ENCODE assay signal across 8 mouse cellular contexts in the genomic region with DNA sequence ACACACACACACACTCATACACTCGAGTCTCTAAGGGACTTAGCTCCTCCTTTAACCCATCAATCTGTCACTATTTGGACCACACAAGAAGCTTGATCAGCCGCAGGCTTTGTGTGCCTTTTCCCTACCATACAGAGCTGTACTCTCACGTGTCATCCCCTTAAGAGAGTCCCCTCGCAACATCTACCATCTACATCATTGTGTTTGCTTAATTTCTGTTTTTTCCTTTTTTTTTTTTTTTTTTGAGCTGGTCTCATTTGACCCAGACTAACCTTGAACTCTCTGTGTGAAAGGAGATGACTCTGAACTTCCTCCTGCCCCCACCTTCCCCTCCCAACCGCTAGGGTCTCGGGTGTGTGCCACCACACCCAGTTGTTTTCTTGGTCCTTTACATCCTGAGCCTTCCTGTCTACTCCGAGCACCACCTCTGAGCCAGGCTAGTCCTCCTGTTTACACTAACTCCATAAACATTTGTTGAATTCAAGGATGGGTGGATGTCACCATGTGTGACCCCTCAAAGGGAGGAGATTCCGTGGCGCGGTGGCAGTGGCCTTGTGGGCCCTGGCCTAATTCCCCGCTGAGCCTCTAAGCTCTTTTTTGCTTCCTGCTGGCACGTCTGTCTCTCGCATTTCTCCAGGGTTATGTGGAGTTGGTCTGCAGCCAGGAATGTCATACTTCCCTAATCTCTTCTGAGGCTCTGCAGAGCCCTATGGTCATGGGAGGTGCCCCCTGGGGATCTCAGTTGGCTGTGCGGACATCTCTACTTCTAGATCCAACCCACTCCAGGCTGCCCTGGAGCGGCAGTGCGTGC. TPM values are rescaled to one million over a fixed set of nuclear protein-coding genes. Genes with fewer than 3 reads are reported as not detected.
A peak's percentile ranks its signal among the peaks of the same experiment; 100 is the strongest.
DNase-seq lines count a peak whose midpoint lies in the region; ATAC-seq and TF ChIP-seq lines count a peak whose summit lies in the region.

No protein-coding gene starts in this region.

- no peaks in the 10 kb centered on the region for H3K27me3 ChIP-seq in hindbrain, postnatal 0 days (ENCODE audit: insufficient read depth, low read length)
- H3K27me3 ChIP-seq in hindbrain, embryonic 11.5 days (ENCODE audit: control insufficient read depth, insufficient read depth, low read length) = no peaks in the 10 kb centered on the region
- H3K27me3 ChIP-seq in heart, embryonic 13.5 days (replicated peaks) = no peaks in the 10 kb centered on the region
- H3K27me3 ChIP-seq in limb, embryonic 15.5 days = no peaks in the 10 kb centered on the region
- no peaks in the 10 kb centered on the region for H3K27me3 ChIP-seq in small intestine, adult 2 months (ENCODE audit: control insufficient read depth, insufficient read depth, low read length)

- H3K36me3 ChIP-seq in hindbrain, postnatal 0 days (ENCODE audit: insufficient read depth, low read length) = no peaks in the 10 kb centered on the region
- no peaks in the 10 kb centered on the region for H3K36me3 ChIP-seq in hindbrain, embryonic 11.5 days (ENCODE audit: control insufficient read depth, insufficient read depth, low read length)
- no peaks in the 10 kb centered on the region; the same call in 1 of the 2 replicates for H3K36me3 ChIP-seq in heart, embryonic 13.5 days
- no peaks in the 10 kb centered on the region for H3K36me3 ChIP-seq in limb, embryonic 15.5 days
- H3K36me3 ChIP-seq in small intestine, adult 2 months (ENCODE audit: control insufficient read depth, insufficient read depth, low read length) = no peaks in the 10 kb centered on the region

- 55% methylated on average over 16 of the region's 16 CpGs for WGBS in hindbrain, postnatal 0 days
- WGBS in hindbrain, embryonic 11.5 days = 63% methylated on average over 16 of the region's 16 CpGs
- WGBS in heart, embryonic 13.5 days = 21% methylated on average over 16 of the region's 16 CpGs
- 51% methylated on average over 16 of the region's 16 CpGs for WGBS in limb, embryonic 15.5 days
- WGBS in small intestine, adult 2 months = 38% methylated on average over 16 of the region's 16 CpGs

- H3K4me3 ChIP-seq in hindbrain, postnatal 0 days (ENCODE audit: low read length) = no peak overlapping the region
- no peak overlapping the region for H3K4me3 ChIP-seq in hindbrain, embryonic 11.5 days (ENCODE audit: low read depth, low read length)
- H3K4me3 ChIP-seq in heart, embryonic 13.5 days = no peak overlapping the region
- H3K4me3 ChIP-seq in limb, embryonic 15.5 days = no peak overlapping the region
- no peak overlapping the region for H3K4me3 ChIP-seq in small intestine, adult 2 months (ENCODE audit: low read depth, low read length)

- no peak for TF ChIP-seq CTCF in hindbrain, postnatal 0 days (IDR thresholded peaks at IDR 0.05; ENCODE audit: low read depth)
- no peak for TF ChIP-seq CTCF in small intestine, adult 2 months (IDR thresholded peaks at IDR 0.05; ENCODE audit: extremely low read depth, insufficient read length, insufficient replicate concordance, low read depth, low read length)

- TF ChIP-seq POLR2A in small intestine, adult 2 months (IDR thresholded peaks at IDR 0.05; ENCODE audit: low read depth, low read length) = no peak

- no peak; the same call in 1 of the 2 replicates for ATAC-seq in hindbrain, postnatal 0 days
- ATAC-seq in hindbrain, embryonic 11.5 days (ENCODE audit: low FRiP score) = no peak
- ATAC-seq in heart, embryonic 13.5 days (ENCODE audit: extremely low read depth, insufficient number of reproducible peaks, low FRiP score, low TSS enrichment) = peak; percentile 78
- ATAC-seq in limb, embryonic 15.5 days (ENCODE audit: insufficient number of reproducible peaks, low FRiP score, low TSS enrichment, low read depth) = no peak; the same call in 1 of the 2 replicates
- ATAC-seq in inflammation-experienced regulatory T-cells, adult 6 months = no peak

- H3K4me2 ChIP-seq in hindbrain, postnatal 0 days (ENCODE audit: low read depth, low read length) = no peak overlapping the region
- no peak overlapping the region for H3K4me2 ChIP-seq in hindbrain, embryonic 11.5 days (replicated peaks; ENCODE audit: low read depth, low read length)
- peak overlapping the region; percentile 22 for H3K4me2 ChIP-seq in heart, embryonic 13.5 days
- no peak overlapping the region for H3K4me2 ChIP-seq in limb, embryonic 15.5 days

- H3K9ac ChIP-seq in hindbrain, postnatal 0 days (replicated peaks; ENCODE audit: low read length) = no peak overlapping the region
- no peak overlapping the region for H3K9ac ChIP-seq in hindbrain, embryonic 11.5 days (ENCODE audit: low read depth, low read length)
- peak overlapping the region; percentile 55 for H3K9ac ChIP-seq in heart, embryonic 13.5 days
- no peak overlapping the region for H3K9ac ChIP-seq in limb, embryonic 15.5 days

- H3K4me1 ChIP-seq in hindbrain, postnatal 0 days (ENCODE audit: insufficient read depth, low read length) = no peaks in the 10 kb centered on the region
- no peaks in the 10 kb centered on the region for H3K4me1 ChIP-seq in hindbrain, embryonic 11.5 days (replicated peaks; ENCODE audit: control insufficient read depth, insufficient read depth, low read length)
- H3K4me1 ChIP-seq in heart, embryonic 13.5 days = peaks cover 31% of the 10 kb centered on the region
- peaks cover 7% of the 10 kb centered on the region for H3K4me1 ChIP-seq in limb, embryonic 15.5 days
- H3K4me1 ChIP-seq in small intestine, adult 2 months (ENCODE audit: control insufficient read depth, insufficient read depth, insufficient read length, low read length) = peaks cover 3% of the 10 kb centered on the region

- 0 out of 2 replicates have a peak overlapping the region, but pooled peaks have one; percentile 2 for H3K27ac ChIP-seq in hindbrain, postnatal 0 days
- H3K27ac ChIP-seq in hindbrain, embryonic 11.5 days (ENCODE audit: low read depth, low read length) = no peak overlapping the region
- peak overlapping the region; percentile 94 for H3K27ac ChIP-seq in heart, embryonic 13.5 days (replicated peaks)
- H3K27ac ChIP-seq in limb, embryonic 15.5 days = peak overlapping the region; percentile 48; the same call in 1 of the 2 replicates
- H3K27ac ChIP-seq in small intestine, adult 2 months (ENCODE audit: insufficient read depth, low read depth, low read length) = peak overlapping the region; percentile 60

- no peak for DNase-seq in hindbrain, postnatal 0 days (ENCODE audit: low spot score)
- no peak for DNase-seq in hindbrain, embryonic 11.5 days (ENCODE audit: low spot score)
- DNase-seq in ZHBTc4 (ENCODE audit: low read depth, low spot score) = peak; percentile 87
- no peak for DNase-seq in embryo, embryonic 9.5 days (ENCODE audit: extremely low spot score)

- H3K9me3 ChIP-seq in hindbrain, postnatal 0 days (ENCODE audit: low read length) = no peaks in the 10 kb centered on the region
- peaks cover 5% of the 10 kb centered on the region; the same call in 1 of the 2 replicates for H3K9me3 ChIP-seq in hindbrain, embryonic 11.5 days (ENCODE audit: control insufficient read depth, low read length)
- 0 out of 2 replicates have a peak, but pooled peaks cover 5% of the 10 kb centered on the region for H3K9me3 ChIP-seq in heart, embryonic 13.5 days
- H3K9me3 ChIP-seq in limb, embryonic 15.5 days = peaks cover 3% of the 10 kb centered on the region; the same call in 1 of the 2 replicates

RNA-seq across cellular contexts. Expression of a gene that starts 9.4 kb away (rescaled TPM):
- total RNA-seq in hindbrain, postnatal 0 days (2014; rRNA removed) = 76.2 and 88.7 TPM in 2 replicates
- 99.6 and 117 TPM in 2 replicates for polyA plus RNA-seq in hindbrain, postnatal 0 days (2015; fragmentation: Nextera tagmentation; extraction: Ambion mirVana)
- polyA plus RNA-seq in hindbrain, embryonic 11.5 days (2014; fragmentation: Nextera tagmentation; extraction: Ambion mirVana) = 62.2 and 67.6 TPM in 2 replicates
- 11.8 and 14.9 TPM in 2 replicates for polyA plus RNA-seq in heart, embryonic 13.5 days (2015; fragmentation: Nextera tagmentation; extraction: Ambion mirVana)
- polyA plus RNA-seq in limb, embryonic 15.5 days (2015; fragmentation: Nextera tagmentation; extraction: Ambion mirVana) = 57.1 and 61.8 TPM in 2 replicates
- 20.9 and 34.2 TPM in 2 replicates for polyA plus RNA-seq in small intestine, adult 2 months (2012; rRNA removed)
- 1 to 10 TPM in 2 of 3 experiments, under 1 TPM in 1; 0.50 to 3.0 (median 1.3) TPM for polyA plus RNA-seq in inflammation-experienced regulatory T-cells, adult 6 months (2017; shearing (Covaris generic))

RNA-seq across cellular contexts. Expression of a gene that starts 12.2 kb away (rescaled TPM):
- total RNA-seq in hindbrain, postnatal 0 days (2014; rRNA removed) = 76.7 and 83.7 TPM in 2 replicates
- 107 and 108 TPM in 2 replicates for polyA plus RNA-seq in hindbrain, postnatal 0 days (2015; fragmentation: Nextera tagmentation; extraction: Ambion mirVana)
- polyA plus RNA-seq in hindbrain, embryonic 11.5 days (2014; fragmentation: Nextera tagmentation; extraction: Ambion mirVana) = 58.1 and 60.0 TPM in 2 replicates
- 56.0 and 63.1 TPM in 2 replicates for polyA plus RNA-seq in heart, embryonic 13.5 days (2015; fragmentation: Nextera tagmentation; extraction: Ambion mirVana)
- 62.9 and 67.5 TPM in 2 replicates for polyA plus RNA-seq in limb, embryonic 15.5 days (2015; fragmentation: Nextera tagmentation; extraction: Ambion mirVana)
- 22.8 and 30.3 TPM in 2 replicates for polyA plus RNA-seq in small intestine, adult 2 months (2012; rRNA removed)
- polyA plus RNA-seq in inflammation-experienced regulatory T-cells, adult 6 months (2017; shearing (Covaris generic)) = 100 to 1,000 TPM; 110 to 126 (median 112) TPM

RNA-seq across cellular contexts. Expression of a gene that starts 33.7 kb away (rescaled TPM):
- 8.7 and 12.1 TPM in 2 replicates for total RNA-seq in hindbrain, postnatal 0 days (2014; rRNA removed)
- 7.2 and 7.6 TPM in 2 replicates for polyA plus RNA-seq in hindbrain, postnatal 0 days (2015; fragmentation: Nextera tagmentation; extraction: Ambion mirVana)
- polyA plus RNA-seq in hindbrain, embryonic 11.5 days (2014; fragmentation: Nextera tagmentation; extraction: Ambion mirVana) = 3.0 and 4.4 TPM in 2 replicates
- 44.5 and 46.7 TPM in 2 replicates for polyA plus RNA-seq in heart, embryonic 13.5 days (2015; fragmentation: Nextera tagmentation; extraction: Ambion mirVana)
- polyA plus RNA-seq in limb, embryonic 15.5 days (2015; fragmentation: Nextera tagmentation; extraction: Ambion mirVana) = 5.8 and 9.3 TPM in 2 replicates
- 1.7 and 3.1 TPM in 2 replicates for polyA plus RNA-seq in small intestine, adult 2 months (2012; rRNA removed)
- 1 to 10 TPM; 1.0 to 2.7 (median 1.1) TPM for polyA plus RNA-seq in inflammation-experienced regulatory T-cells, adult 6 months (2017; shearing (Covaris generic))

RNA-seq across cellular contexts. Expression of a gene that starts 34.3 kb away (rescaled TPM):
- total RNA-seq in hindbrain, postnatal 0 days (2014; rRNA removed) = 135 and 147 TPM in 2 replicates
- 112 and 116 TPM in 2 replicates for polyA plus RNA-seq in hindbrain, postnatal 0 days (2015; fragmentation: Nextera tagmentation; extraction: Ambion mirVana)
- 85.7 and 92.0 TPM in 2 replicates for polyA plus RNA-seq in hindbrain, embryonic 11.5 days (2014; fragmentation: Nextera tagmentation; extraction: Ambion mirVana)
- polyA plus RNA-seq in heart, embryonic 13.5 days (2015; fragmentation: Nextera tagmentation; extraction: Ambion mirVana) = 171 and 180 TPM in 2 replicates
- 178 and 187 TPM in 2 replicates for polyA plus RNA-seq in limb, embryonic 15.5 days (2015; fragmentation: Nextera tagmentation; extraction: Ambion mirVana)
- polyA plus RNA-seq in small intestine, adult 2 months (2012; rRNA removed) = 156 and 235 TPM in 2 replicates
- polyA plus RNA-seq in inflammation-experienced regulatory T-cells, adult 6 months (2017; shearing (Covaris generic)) = 100 to 1,000 TPM; 206 to 247 (median 207) TPM

RNA-seq across cellular contexts. Expression of a gene that starts 38.6 kb away (rescaled TPM):
- total RNA-seq in hindbrain, postnatal 0 days (2014; rRNA removed) = not detected in 2 replicates
- polyA plus RNA-seq in hindbrain, postnatal 0 days (2015; fragmentation: Nextera tagmentation; extraction: Ambion mirVana) = not detected in 2 replicates
- polyA plus RNA-seq in hindbrain, embryonic 11.5 days (2014; fragmentation: Nextera tagmentation; extraction: Ambion mirVana) = not detected in 2 replicates
- polyA plus RNA-seq in heart, embryonic 13.5 days (2015; fragmentation: Nextera tagmentation; extraction: Ambion mirVana) = not detected in 2 replicates
- polyA plus RNA-seq in limb, embryonic 15.5 days (2015; fragmentation: Nextera tagmentation; extraction: Ambion mirVana) = not detected in 2 replicates
- polyA plus RNA-seq in small intestine, adult 2 months (2012; rRNA removed) = not detected in 2 replicates
- not detected for polyA plus RNA-seq in inflammation-experienced regulatory T-cells, adult 6 months (2017; shearing (Covaris generic))
